Mouse (Mus musculus) layer of hippocampus, adult 11-12 months (tissue): ENCODE measurements at regions not wholly inside any gene's neighbourhood (a gene's known extent, or its start where the extent isn't known, plus 50 kb on each side); places are given as distances from the start of the nearest gene placed in this dataset.

Experiments
- DNase-seq: peaks from one replicate; pipeline ENCODE4 v3.0.0; 2022; ENCODE audit warnings: low spot score

DNA sequence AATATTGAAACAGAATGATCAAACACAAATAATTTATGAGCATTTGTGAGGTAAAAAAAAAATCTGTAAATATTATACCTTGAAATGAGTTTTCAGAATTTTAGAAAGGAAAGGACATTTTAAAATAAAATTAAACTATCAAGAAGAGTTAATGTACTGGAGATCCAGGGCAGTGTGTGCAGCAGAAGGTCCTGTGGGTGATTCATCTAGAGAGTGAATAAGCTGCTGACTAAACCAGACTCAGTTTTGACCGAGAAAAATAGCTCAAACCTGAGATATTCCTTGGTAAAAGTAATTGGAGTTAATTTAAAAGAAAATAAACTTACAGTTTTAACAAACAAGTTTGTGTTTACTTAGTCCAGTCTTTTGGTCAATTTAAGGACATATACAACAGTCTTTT lies 1118.6 kb upstream of the Celf2 start:
- no peak for DNase-seq

DNA sequence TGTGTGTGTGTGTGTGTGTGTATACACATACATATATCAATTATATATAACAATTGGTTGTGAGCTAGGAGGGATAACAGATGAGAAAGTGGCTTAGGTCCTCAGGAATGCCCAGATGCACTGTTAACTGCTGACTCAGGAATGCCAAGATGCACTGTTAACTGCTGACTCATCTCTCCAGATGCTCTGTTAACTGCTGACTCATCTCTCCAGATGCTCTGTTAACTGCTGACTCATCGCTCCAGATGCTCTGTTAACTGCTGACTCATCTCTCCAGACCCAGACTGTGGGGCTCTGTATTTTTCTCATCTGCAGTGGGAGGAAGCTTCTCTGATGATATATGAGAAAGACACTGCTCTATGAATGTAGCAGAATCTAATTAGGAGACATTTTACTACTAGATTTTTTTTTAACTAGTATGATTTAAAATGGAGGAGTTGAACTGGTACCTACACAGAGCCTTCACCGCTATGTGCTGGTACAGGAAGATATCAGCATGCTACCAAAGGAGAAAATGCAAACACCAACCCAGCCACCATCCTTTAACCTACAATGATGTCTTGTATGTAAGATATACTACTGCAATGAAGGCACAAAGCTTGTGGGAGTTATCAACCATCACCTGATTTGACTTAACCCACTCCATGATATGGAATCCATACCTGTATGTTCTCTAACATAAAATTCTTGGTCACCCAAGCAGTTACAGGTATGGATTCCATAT lies 1119.3 kb upstream of the Celf2 start:
- no peak for DNase-seq

DNA sequence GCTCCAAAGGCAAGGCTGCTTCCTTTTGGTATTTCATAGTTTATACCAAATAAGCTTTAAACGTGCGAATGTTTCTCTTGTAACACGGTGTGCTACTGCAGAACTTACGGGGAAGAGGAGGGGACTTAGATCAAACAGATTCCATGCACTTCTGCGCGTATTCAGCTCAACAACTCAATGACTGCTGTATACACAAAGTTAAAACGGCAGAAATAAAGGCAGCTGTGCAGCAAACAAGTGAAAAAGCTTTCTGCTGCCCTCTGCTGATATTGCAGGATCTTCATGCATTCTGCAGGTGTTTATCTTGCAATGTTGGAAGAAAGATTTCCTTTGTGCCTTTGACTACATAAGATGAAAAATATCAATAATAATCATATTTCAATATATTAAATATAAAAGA lies 1128.7 kb upstream of the Celf2 start:
- DNase-seq = peak; percentile 53

DNA sequence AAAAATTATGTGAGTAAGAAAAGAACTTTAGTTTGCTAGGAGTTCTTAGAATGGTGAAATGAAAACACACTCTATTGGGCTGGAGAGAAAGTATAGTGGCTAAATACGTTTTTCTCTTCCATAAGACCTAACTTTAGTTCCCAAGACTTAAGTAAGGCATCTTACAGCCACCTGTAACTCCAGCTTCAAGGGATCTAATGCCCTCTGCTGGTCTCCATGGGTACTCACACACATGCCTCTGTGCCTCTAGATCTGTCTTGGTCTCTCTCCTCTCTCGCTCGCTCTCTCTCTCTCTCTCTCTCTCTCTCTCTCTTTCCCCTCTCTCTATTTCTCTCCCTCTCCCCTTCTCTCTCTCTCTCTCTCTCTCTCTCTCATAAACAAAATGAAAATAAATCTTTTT lies 1129.9 kb upstream of the Celf2 start:
- no peak for DNase-seq

DNA sequence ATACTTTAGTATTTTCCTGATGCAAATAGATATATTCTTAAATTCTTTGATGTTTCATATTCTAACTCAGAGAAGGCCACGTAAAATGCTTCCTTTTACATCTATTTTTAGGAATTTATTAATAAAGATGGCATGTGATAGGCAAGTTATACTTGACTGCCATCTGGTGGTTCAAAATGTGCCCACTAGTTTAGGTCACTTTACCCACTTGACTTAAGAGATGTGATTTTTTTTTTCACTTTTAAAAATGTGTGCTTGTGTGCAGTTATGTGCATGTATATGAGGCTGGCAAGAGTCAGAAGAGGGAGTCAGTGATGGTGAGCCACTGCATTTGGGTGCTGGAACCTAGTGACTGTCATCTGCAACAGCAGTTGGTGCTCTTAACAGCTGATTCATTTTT lies 1136.1 kb upstream of the Celf2 start:
- peak; percentile 57 for DNase-seq

DNA sequence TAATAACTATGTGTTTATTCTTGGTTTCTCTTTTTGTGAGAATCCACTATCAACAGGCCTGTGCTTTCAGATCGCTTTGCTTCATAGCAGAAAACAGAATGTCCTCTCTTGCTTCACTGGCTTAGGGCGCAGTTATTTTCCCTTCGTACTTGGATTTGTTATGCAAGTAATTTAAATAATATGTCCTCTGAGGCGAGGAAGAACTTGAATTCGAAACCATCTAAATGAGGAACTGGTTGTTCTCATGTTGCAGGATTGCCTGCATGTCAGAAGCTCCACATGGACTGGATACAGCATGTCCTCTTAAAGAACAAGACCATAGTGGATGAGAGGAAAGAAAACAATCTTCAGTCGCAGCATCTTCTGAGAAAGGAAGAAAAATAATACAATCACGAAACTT lies 1151.2 kb upstream of the Celf2 start:
- no peak for DNase-seq

DNA sequence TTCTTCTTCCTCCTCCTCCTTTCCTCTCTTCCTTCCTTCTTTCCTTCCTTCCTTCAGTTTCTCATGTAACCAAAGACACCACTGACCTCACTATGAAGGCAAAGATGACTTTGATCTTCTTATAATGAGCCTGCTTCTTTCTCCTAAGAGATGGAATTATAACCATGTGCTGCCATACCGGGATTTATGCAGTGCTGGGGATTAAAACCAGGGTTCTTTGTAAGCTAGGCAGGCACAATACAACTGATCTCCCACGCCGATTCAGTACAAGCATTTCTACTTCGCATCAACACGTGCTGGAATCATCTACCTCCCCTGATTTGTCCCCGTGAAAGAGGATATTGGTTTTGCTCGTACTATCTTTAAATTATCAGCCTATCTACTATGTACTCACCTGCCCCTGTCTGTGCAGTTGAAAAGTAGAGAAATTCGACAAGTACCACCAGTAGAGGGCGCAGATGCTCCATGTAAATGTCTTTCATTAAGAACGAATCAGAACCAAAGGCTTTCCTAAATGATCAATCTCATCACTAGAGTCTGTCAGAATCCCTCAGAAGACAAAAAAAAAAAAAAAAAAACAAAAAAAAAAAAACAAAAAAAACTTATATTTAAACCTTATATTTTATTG lies 1164.5 kb upstream of the Celf2 start:
- peak; percentile 82 for DNase-seq

DNA sequence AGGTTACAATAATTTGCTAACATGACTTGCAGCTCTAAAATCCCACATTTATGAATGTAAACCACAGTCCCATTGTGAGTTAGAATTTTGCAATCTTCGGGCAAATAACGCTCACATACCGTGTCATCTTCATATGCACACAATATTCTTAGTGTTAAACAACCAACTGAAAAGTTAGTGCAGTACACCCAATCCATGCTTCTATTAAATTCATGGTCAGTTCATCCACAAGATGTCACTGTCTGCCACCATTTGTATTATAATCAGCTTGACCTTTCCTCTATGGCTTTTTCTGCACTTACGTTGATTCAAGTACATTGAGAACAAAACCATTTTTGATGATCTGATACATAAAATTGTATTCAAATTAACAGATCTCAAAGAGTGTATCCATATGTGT lies 1166.2 kb upstream of the Celf2 start:
- no peak for DNase-seq

DNA sequence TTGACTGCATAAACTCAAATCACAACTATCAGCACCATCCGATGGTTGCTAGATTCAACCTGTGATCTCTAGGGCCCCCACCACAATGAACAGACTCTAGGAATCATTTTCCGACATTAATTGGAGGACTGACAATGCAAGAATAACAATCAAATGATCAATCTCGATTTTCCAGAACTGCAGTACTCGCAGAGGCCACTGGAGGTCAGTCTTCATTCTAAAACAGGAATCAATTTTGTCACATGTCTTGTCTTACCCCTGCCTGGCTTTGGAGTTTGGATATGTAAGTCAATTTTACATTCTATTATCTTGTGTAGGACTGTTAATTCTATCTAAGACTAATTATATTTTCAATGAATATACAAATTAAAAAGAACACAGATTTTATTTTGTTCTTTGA lies 1167.2 kb upstream of the Celf2 start:
- peak; percentile 34 for DNase-seq

DNA sequence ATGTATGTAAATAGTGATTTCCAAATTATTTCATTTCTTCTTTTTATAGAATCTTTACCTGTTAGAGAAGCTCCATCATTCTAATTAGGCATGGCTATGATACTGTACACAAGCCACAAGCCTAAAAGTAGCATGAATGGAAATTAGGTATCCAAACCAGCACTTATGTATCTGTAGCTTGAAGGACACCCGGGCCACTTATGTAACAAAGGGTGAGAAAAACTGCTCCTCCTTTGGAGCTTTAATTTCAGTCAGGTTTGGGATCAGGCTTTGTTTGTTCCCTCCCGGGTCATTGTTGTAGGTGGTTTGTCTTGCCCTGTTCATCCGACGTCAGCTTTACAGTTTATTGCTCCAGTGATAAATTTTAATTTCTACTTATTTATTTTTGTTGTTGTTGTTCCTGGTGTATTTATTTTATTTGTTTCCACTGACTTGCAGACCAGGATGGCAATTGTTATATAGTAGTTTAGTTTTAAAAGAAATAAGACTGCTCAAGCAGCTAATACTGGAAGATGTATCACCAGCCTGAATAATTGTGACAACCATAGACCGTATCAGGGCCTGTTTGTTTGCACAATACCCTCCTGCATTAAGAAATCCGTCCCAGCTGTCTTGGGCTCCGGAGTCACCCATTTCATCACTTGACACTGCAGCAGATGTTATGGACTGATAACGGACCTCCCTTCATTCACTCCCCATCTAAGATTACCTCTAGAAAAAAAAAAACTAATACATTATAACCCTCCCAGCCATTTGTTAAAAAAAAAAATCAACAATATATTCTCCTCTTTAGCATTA lies 1181.7 kb upstream of the Celf2 start:
- no peak for DNase-seq

DNA sequence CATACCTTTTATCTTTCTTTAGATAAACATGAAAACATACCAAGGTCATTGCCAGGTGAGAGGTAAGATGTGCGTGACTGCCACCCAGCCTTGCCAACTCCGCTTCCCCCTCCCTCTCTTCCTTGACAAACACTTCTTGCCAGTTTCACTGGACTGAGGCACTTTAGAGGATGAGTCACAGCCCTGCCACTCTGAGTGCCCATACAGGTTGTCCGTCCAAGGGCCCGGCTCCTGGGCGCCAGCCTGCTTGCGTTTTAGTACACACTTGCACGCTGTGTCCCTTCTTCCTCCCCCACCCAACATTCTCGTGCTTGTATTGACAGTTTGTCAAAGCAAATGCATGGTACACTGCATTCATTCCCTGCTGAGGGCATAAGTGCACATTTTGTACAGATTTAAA lies 1151.7 kb upstream of the 4930412O13Rik start:
- no peak for DNase-seq

DNA sequence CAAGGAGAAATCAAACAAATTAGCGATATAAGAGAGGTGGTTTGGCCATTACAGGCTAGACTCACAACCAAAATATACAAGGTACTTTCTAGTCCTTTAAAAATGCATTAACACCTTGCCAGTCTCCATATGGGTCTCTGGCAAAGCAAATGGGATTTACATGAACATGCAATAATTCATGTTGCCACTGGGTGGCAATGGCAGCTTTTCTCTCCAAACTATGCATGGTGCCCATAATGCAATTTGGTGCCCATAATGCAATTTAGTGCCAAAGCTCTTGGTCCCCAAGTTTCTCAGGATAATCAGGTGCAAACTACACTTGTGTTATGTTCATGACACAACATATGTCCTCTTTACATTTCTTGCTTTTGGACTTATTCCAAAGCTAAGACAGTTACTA lies 1126.9 kb upstream of the 4930412O13Rik start:
- DNase-seq = peak; percentile 17

DNA sequence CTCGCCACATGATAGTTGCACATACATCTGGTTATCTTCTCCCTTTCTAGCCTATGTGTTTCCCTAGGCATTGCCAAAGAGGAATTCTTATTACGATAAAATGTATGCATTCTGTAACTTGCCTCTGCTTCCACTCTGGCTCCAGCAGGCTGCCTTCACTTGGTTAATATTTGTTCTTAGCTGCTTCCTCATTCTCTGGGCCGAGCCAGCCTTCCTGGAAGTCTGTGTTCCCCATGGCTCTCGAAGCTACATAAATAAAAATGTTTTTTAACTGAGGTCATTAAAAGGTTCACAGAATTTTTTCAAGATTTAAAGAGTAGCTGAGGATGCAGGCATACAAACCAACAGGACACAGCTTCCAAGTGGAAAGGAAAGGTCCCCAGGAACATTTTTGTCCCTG lies 1124.5 kb upstream of the 4930412O13Rik start:
- DNase-seq = no peak

DNA sequence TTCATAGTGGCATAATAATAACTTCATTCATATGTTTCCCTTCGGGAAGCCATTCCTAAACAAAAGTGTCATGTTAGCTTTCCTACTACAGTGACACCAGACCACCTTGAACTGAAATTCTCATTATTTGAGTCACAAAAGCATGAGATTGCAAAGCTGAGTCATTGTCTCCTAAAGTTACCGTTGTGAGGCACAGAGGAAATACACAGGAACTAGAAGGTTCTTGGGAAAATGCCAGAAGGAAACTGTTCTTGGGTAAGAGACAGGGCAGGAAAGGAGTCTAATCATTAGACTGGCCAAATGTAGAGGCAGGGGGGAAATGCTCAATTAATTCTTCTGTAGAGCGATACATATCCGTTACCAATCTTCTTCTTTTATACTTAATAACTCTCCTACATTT lies 1110.4 kb upstream of the 4930412O13Rik start:
- no peak for DNase-seq

DNA sequence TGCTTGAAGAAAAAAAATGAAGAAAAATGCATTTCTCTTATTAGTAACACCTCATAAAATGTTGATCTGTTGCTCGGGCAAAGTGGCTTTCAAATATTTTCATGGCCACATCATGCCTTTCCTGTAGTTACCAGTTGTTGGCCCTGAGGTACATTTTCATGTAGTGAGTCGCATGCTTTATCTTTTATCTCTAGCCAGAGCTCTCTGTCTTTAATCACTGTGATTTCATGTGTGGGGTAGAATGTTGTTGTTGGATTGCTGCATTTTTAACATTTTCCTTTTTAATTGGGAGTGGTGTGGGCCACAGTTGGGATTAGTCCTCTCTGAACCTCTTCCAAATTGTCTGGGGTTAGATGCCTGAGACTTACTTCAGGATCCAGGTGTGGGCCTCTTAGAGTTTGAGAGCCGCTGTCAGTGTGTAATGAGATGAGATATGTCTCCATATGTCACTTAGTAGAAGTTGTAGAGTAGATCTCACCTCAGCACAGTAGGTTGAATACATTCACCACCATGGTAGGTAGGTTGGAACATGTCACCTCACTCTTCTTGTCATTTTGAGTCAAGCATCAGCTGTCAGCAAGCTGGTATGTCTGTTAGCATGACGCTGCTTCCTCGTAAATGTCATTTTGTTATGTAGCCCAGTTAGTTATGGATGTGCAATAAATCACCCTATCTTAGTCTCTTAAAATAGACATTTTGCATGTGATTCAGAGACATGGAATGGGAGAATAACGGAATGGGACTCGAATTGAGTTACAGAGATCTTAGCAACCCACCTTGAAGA lies 1099.7 kb upstream of the 4930412O13Rik start:
- no peak for DNase-seq

DNA sequence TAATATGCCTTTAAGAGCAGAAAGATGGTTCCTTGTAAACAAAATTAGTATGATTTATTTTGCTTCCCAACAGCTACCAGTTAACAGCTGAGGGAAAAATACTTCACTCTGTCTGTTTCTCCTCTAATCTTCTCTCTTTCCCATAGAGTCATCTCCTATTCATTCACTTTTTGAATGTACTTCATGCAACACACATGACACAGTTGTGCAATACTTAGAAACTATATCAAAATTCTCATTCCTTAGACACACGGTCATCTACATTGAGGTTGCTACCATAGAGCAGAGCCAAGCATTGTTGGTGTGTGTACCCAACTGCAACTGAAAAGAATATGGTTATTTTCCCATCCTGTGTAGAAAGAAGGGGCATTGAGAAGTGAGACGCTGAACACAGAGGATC lies 1098.8 kb upstream of the 4930412O13Rik start:
- no peak for DNase-seq

DNA sequence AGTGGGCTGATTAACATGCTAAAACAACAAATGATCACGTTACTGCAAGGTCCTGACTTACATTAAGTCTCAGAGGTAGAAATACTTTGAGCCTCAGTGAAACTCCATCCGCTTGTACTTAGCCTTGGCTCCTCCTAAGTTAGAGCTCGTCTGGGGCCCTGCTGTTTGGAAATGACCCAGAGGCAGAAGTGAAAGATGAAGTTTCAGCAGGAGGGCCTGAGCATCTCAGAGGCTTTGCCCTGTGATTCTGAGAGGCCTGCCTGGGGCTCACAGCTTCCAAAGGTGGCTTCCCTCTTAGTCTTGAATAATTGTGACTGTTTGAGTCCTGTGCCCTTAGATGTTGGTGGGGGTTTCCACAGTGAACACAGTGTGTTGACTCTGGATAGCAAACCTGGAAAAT lies 1079.0 kb upstream of the 4930412O13Rik start:
- no peak for DNase-seq

DNA sequence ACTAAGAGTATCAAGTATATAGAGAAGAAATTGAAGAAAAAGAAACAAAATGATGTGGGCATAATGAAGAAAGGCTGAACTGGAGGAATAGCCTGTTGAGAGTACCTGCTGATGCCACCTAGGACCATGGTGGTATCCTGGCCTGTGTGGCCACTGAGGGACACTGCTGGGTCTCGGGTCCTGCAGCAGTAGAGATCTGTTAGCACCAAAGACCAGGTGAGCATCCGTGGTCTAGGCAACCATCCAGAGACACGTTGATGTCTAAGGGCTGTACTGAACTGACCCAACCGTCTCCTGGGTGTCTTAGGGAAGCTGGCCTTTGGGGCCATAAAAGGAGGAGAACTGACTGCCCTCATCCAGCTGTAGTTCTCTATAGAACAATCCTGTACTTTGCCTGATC lies 1071.4 kb upstream of the 4930412O13Rik start:
- no peak for DNase-seq

DNA sequence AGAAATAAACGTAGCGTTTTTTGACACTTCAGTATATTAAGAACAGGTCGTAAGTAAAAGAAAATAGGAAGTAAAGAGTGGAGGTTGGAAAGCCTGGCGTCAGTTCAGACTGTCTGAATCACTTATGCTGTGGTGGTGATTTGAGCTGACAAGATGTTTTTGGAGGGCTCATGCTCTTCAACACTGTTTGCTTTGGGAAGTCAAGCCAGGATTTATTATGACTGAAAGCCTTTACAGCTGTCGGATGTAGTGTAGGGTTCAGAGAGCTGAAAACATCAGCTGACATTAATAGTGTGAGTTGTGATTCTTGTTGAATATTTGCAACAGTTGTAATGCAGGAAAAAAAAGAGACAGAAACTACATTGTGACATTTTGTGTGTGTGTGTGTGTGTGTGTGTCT lies 1062.9 kb upstream of the 4930412O13Rik start:
- no peak for DNase-seq

DNA sequence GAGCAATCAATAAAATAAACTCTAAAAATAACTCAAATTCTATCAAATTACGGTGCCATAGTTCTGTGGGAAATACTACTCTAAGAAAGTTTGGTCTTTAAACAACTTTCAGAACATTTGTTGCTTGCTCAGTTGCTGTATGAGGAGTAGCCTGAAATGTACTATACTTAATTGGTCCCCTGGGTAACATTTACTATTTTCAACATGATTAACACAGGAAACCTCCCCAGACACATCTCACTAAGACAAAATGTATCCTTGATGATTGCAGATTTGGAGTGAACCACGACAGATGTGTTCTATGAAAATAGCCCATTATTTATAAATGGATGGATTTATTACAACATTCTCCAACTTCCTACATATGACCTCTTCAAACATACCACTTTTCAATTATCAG lies 1055.6 kb upstream of the 4930412O13Rik start:
- DNase-seq = no peak
